Mouse (Mus musculus): ENCODE results near the gene Hoxb5.

Gene Hoxb5

GRCm38 (mm10) chr11:96341701-96342575 lies 38.8 kb downstream of the Hoxb5 start:
- peak; percentile 79 to 88 for DNase-seq

GRCm38 (mm10) chr11:96342576-96342930 lies 39.4 kb downstream of the Hoxb5 start:
- DNase-seq: peak in 1 of 2 experiments; percentile 45

GRCm38 (mm10) chr11:96343206-96343745 lies 40.1 kb downstream of the Hoxb5 start:
- DNase-seq: peak in 1 of 2 experiments; percentile 52

- DNase-seq: peak; percentile 65 to 79
Observed at GRCm38 (mm10) chr11:96344061-96344877, 41.1 kb downstream of the Hoxb5 start.

- DNase-seq: peak in 1 of 2 experiments; percentile 56
Observed at GRCm38 (mm10) chr11:96344878-96345159, 41.7 kb downstream of the Hoxb5 start.

- peak; percentile 69 to 80 for DNase-seq
Observed at GRCm38 (mm10) chr11:96345220-96345892, 42.2 kb downstream of the Hoxb5 start.

GRCm38 (mm10) chr11:96345893-96346806 lies 43.0 kb downstream of the Hoxb5 start:
- DNase-seq: peak; percentile 66 to 78

GRCm38 (mm10) chr11:96346916-96347520 lies 43.9 kb downstream of the Hoxb5 start:
- DNase-seq: peak in 1 of 2 experiments; percentile 51

GRCm38 (mm10) chr11:96347717-96348116 lies 44.6 kb downstream of the Hoxb5 start:
- DNase-seq: no peak

GRCm38 (mm10) chr11:96348141-96348928 lies 45.2 kb downstream of the Hoxb5 start:
- peak; percentile 76 to 88 for DNase-seq

- DNase-seq: no peak
Observed at GRCm38 (mm10) chr11:96348988-96349387, 45.9 kb downstream of the Hoxb5 start.

GRCm38 (mm10) chr11:96349491-96350340 lies 46.6 kb downstream of the Hoxb5 start:
- peak; percentile 78 to 86 for DNase-seq

GRCm38 (mm10) chr11:96350341-96350624 lies 47.1 kb downstream of the Hoxb5 start, which contains the start of gene Hoxb2:
Hoxb2 (plus strand) TSS chr11:96350525.
- DNase-seq: no peak

GRCm38 (mm10) chr11:96350791-96351190 lies 47.7 kb downstream of the Hoxb5 start:
- DNase-seq: peak in 1 of 2 experiments; percentile 39

- peak; percentile 68 to 81 for DNase-seq
Observed at GRCm38 (mm10) chr11:96351312-96351711, 48.2 kb downstream of the Hoxb5 start.

- DNase-seq: peak; percentile 77 to 84
Observed at GRCm38 (mm10) chr11:96351831-96352230, 48.7 kb downstream of the Hoxb5 start.

GRCm38 (mm10) chr11:96352691-96353521 lies 49.8 kb downstream of the Hoxb5 start:
- DNase-seq: peak; percentile 75 to 84

- no peak for DNase-seq
Observed at GRCm38 (mm10) chr11:96353522-96353841, 50.3 kb downstream of the Hoxb5 start.

GRCm38 (mm10) chr11:96353939-96354338 lies 50.8 kb downstream of the Hoxb5 start:
- peak; percentile 51 to 66 for DNase-seq

All from kidney, postnatal 4 days (tissue).